Mouse (Mus musculus) naive thymus-derived CD4-positive, alpha-beta T cell, adult 5 months (primary cell): ENCODE measurements around the gene Serpinb13. TPM values are rescaled to one million over a fixed set of nuclear protein-coding genes. Genes with fewer than 3 reads are reported as not detected.

Source experiments
- polyA plus RNA-seq: library from polyadenylated mRNA; unstranded; fragments of 100-300 nt; shearing (Covaris generic); gene quantifications from one replicate; pipeline ENCODE4 v1.2.1, GENCODE M21; 2017

Serpinb13 gene
- not detected for polyA plus RNA-seq

GRCm38 (mm10) chr1:106980684-106981083, at the start of gene Serpinb13:
Serpinb13 (plus strand) TSS chr1:106980984.

DNA sequence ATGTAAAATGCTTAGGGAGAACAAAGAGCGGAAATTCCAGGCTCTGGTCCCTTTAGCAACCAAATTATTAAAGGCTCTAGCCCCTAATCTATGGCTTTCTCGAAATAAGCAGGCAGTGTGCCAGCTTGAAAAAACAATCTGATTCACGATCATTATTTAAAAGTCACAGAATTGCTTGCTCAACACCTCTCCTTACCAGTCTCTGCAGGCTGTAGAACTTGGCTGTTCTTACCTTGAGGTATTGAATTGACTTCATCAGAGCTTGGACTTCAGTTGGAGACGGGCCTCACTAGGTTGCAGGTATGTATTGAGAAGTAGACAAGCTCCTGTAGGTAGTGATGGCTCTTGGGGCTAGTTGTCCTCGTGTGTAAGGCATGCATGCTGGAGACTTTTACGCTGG, 46.5 kb upstream of the Serpinb13 start, which contains the start of gene Serpinb12:
TSS of gene Serpinb12 (plus strand) at position 185 of the 400 bp plus-strand sequence.

Other genes with a start within 250 kb of the Serpinb13 start
- 32.3 TPM for gene Kdsr, start 221.3 kb upstream of the Serpinb13 start, polyA plus RNA-seq
- gene Vps4b, start 184.3 kb upstream of the Serpinb13 start, polyA plus RNA-seq = 103 TPM
- gene Serpinb5, start 119.8 kb upstream of the Serpinb13 start, polyA plus RNA-seq = not detected
- gene Serpinb12, start 46.5 kb upstream of the Serpinb13 start, polyA plus RNA-seq = not detected
- not detected for gene Serpinb3a, start 71.3 kb downstream of the Serpinb13 start, polyA plus RNA-seq
- not detected for gene Serpinb3d, start 102.5 kb downstream of the Serpinb13 start, polyA plus RNA-seq